12 mouse cellular contexts compared by ENCODE assay signal in the genomic region with DNA sequence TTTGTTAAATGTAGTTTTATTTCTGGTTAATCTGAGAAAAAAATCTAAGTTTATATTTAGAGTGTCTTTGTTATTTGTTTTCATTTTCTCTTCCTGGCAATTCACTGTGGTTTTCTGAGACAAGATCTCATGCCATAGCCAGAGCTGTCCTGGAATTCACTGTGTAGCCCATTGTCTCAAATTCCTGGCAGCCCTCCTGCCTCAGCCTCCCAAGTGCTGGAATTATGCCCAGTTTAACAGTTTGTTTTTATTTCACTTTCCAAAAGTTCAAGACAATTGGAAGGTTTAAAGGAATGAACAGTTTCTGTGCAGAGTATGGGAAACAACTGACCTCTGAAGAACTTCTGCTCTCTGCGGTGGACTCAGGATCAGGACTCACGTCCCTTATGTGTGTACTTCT.
"Had no signal": no experiment of that assay in that cellular context is flagged by ENCODE, and none has a peak within 500 bp of the region (broad histone marks: within the 10 kb centered on the region; RNA-seq: fewer than 3 reads in every experiment).

No protein-coding gene starts in this region.

- H3K27me3 ChIP-seq: limb, embryonic 13.5 days; neural tube, embryonic 13.5 days; stomach, embryonic 15.5 days had no signal

- H3K9me3 ChIP-seq: limb, embryonic 13.5 days; neural tube, embryonic 13.5 days; stomach, embryonic 15.5 days had no signal

- H3K27ac ChIP-seq: limb, embryonic 13.5 days; liver, embryonic 14.5 days; neural tube, embryonic 13.5 days; stomach, embryonic 15.5 days had no signal

- H3K4me3 ChIP-seq: limb, embryonic 13.5 days; neural tube, embryonic 13.5 days; stomach, embryonic 15.5 days had no signal

- H3K4me1 ChIP-seq: stomach, embryonic 15.5 days had no signal

- H3K9ac ChIP-seq: limb, embryonic 13.5 days; liver, embryonic 14.5 days; lung, embryonic 14.5 days; neural tube, embryonic 13.5 days; stomach, embryonic 15.5 days had no signal

- H3K36me3 ChIP-seq: limb, embryonic 13.5 days; neural tube, embryonic 13.5 days; stomach, embryonic 15.5 days had no signal

- DNase-seq: kidney, adult 18-20 months; kidney, postnatal 10 days; left cerebral cortex, postnatal 4 days; lung, embryonic 14.5 days; midbrain, embryonic 14.5 days; retina, postnatal 1 day; thymus, adult 2 months; thymus, postnatal 36 days had no signal

- H3K4me2 ChIP-seq: limb, embryonic 13.5 days; lung, embryonic 14.5 days; neural tube, embryonic 13.5 days; stomach, embryonic 15.5 days had no signal
